Mouse (Mus musculus) CH12.LX (cell line): ENCODE results near the gene Chd4. TPM values are rescaled to one million over a fixed set of nuclear protein-coding genes. Genes with fewer than 3 reads are reported as not detected.
"Not testable (repeated sequence)": the region's sequence is repeated elsewhere in the genome, so short reads cannot be mapped to it uniquely, and the experiment has no call there.

Experiments
- DNase-seq: peaks from one replicate; pipeline ENCODE4 v3.0.0-alpha.2; 2013; ENCODE audit errors: extremely low read depth
- H3K27ac ChIP-seq: 2 replicates; pipeline ENCODE4 v1.5.1; 2012; ENCODE audit warnings: low read depth, mild to moderate bottlenecking, control low read depth, moderate library complexity; ENCODE audit not compliant: insufficient read depth
- H3K27me3 ChIP-seq: replicated peaks from 2 replicates; pipeline ENCODE3; 2012; ENCODE audit warnings: inconsistent platforms
- H3K36me3 ChIP-seq, 2 experiments: replicated peaks in 1 of 2; 2 replicates each; pipeline versions ENCODE3 to v1.6.1; 2012; ENCODE audit warnings: inconsistent platforms in 1 of 2, low read length in 1 of 2, mild to moderate bottlenecking in 1 of 2, mixed read lengths in 1 of 2, moderate library complexity in 1 of 2; ENCODE audit not compliant: control insufficient read depth in 1 of 2, insufficient read depth in 1 of 2
- H3K4me1 ChIP-seq, 2 experiments: 2 replicates each; pipeline ENCODE4 v1.6.1; 2012; ENCODE audit warnings: inconsistent platforms in 1 of 2, moderate library complexity in 1 of 2; ENCODE audit not compliant: insufficient read depth in 2 of 2, control insufficient read depth in 1 of 2
- H3K4me2 ChIP-seq: 2 replicates; pipeline ENCODE4 v1.6.1; 2012; ENCODE audit warnings: low read depth, mild to moderate bottlenecking, control low read depth; ENCODE audit not compliant: poor library complexity, insufficient read depth, severe bottlenecking
- H3K4me3 ChIP-seq, 3 experiments: fragments of 150-350 bp in 1 of 3; sonication (generic) in 1 of 3; replicated peaks in 1 of 3; 2 replicates each; pipeline versions ENCODE3 to v1.5.1; 2011 to 2012; ENCODE audit warnings: low read depth in 2 of 3, low read length in 2 of 3, mild to moderate bottlenecking in 2 of 3, moderate library complexity in 2 of 3, control low read depth in 1 of 3, improper control_type of control experiment in 1 of 3, inconsistent platforms in 1 of 3, mixed read lengths in 1 of 3; ENCODE audit not compliant: poor library complexity in 1 of 3
- H3K79me2 ChIP-seq: replicated peaks from 2 replicates; pipeline ENCODE4 v1.6.1; 2012; ENCODE audit warnings: mild to moderate bottlenecking, moderate library complexity; ENCODE audit not compliant: control insufficient read depth, poor library complexity, insufficient read depth, severe bottlenecking; ENCODE audit errors: extremely low read depth
- H3K9ac ChIP-seq: 2 replicates; pipeline ENCODE4 v1.6.1; 2012; ENCODE audit warnings: low read depth, mild to moderate bottlenecking, control low read depth, moderate library complexity; ENCODE audit not compliant: insufficient read depth
- H3K9me3 ChIP-seq: replicated peaks from 2 replicates; pipeline ENCODE3; 2012; ENCODE audit warnings: low read length, inconsistent platforms, mixed read lengths
- CHD1 ChIP-seq: IDR thresholded peaks from 2 replicates; pipeline ENCODE4 v1.6.1; 2012; ENCODE audit warnings: low read depth, low read length, improper control_type of control experiment, inconsistent platforms
- CHD2 ChIP-seq: IDR thresholded peaks from 2 replicates; pipeline ENCODE4 v1.6.1; 2011; ENCODE audit warnings: low read length, improper control_type of control experiment
- CTCF ChIP-seq, 2 experiments: IDR thresholded peaks in 1 of 2; conservative IDR thresholded peaks in 1 of 2; 2 replicates each; pipeline ENCODE4 v1.5.1; 2011 to 2012; ENCODE audit warnings: low read depth in 2 of 2, low read length in 2 of 2, improper control_type of control experiment in 1 of 2, inconsistent platforms in 1 of 2, mild to moderate bottlenecking in 1 of 2, moderate library complexity in 1 of 2
- ELF1 ChIP-seq: IDR thresholded peaks from 2 replicates; pipeline ENCODE4 v1.6.1; 2014; ENCODE audit warnings: low read depth, mild to moderate bottlenecking, inconsistent platforms, low read length, improper control_type of control experiment
- EP300 ChIP-seq: IDR thresholded peaks from 2 replicates; pipeline ENCODE4 v1.6.1; 2011; ENCODE audit warnings: low read length, improper control_type of control experiment
- ETS1 ChIP-seq: conservative IDR thresholded peaks from 2 replicates; pipeline ENCODE4 v1.6.1; 2012; ENCODE audit warnings: low read depth, mild to moderate bottlenecking, inconsistent platforms, low read length, improper control_type of control experiment, moderate library complexity
- HCFC1 ChIP-seq: IDR thresholded peaks from 2 replicates; pipeline ENCODE4 v1.6.1; 2012; ENCODE audit warnings: low read depth, mild to moderate bottlenecking, inconsistent platforms, low read length, improper control_type of control experiment
- JUN ChIP-seq: IDR thresholded peaks from 2 replicates; pipeline ENCODE4 v1.6.1; 2011; ENCODE audit warnings: low read depth, mild to moderate bottlenecking, low read length, improper control_type of control experiment, moderate library complexity; ENCODE audit not compliant: insufficient read depth
- JUND ChIP-seq: conservative IDR thresholded peaks from 2 replicates; pipeline ENCODE4 v1.6.1; 2011; ENCODE audit warnings: low read depth, low read length, improper control_type of control experiment
- MAFK ChIP-seq: IDR thresholded peaks from 2 replicates; pipeline ENCODE4 v1.6.1; 2011; ENCODE audit warnings: low read length, improper control_type of control experiment; ENCODE audit not compliant: insufficient replicate concordance
- MXI1 ChIP-seq: IDR thresholded peaks from 2 replicates; pipeline ENCODE4 v1.6.1; 2011; ENCODE audit warnings: mild to moderate bottlenecking, low read depth, low read length, improper control_type of control experiment
- NRF1 ChIP-seq: IDR thresholded peaks from 2 replicates; pipeline ENCODE4 v1.6.1; 2014; ENCODE audit warnings: low read depth, mild to moderate bottlenecking, inconsistent platforms, low read length, improper control_type of control experiment, moderate library complexity
- POLR2A ChIP-seq: IDR thresholded peaks from 2 replicates; pipeline ENCODE4 v1.6.1; 2011; ENCODE audit warnings: low read depth, mild to moderate bottlenecking, improper control_type of control experiment, low read length
- RAD21 ChIP-seq: IDR thresholded peaks from 2 replicates; pipeline ENCODE4 v1.6.1; 2011; ENCODE audit warnings: low read depth, mild to moderate bottlenecking, low read length, improper control_type of control experiment, moderate library complexity
- SIN3A ChIP-seq: IDR thresholded peaks from 2 replicates; pipeline ENCODE4 v1.6.1; 2012; ENCODE audit warnings: low read length, improper control_type of control experiment, inconsistent platforms
- SMC3 ChIP-seq: IDR thresholded peaks from 2 replicates; pipeline ENCODE4 v1.6.1; 2011; ENCODE audit warnings: low read depth, low read length, improper control_type of control experiment
- TBP ChIP-seq: conservative IDR thresholded peaks from 2 replicates; pipeline ENCODE4 v1.6.1; 2011; ENCODE audit warnings: low read depth, low read length, improper control_type of control experiment
- USF2 ChIP-seq: conservative IDR thresholded peaks from 2 replicates; pipeline ENCODE4 v1.6.1; 2011; ENCODE audit warnings: low read depth, low read length, improper control_type of control experiment
- ZC3H11A ChIP-seq: IDR thresholded peaks from 2 replicates; pipeline ENCODE4 v1.6.1; 2012; ENCODE audit warnings: low read depth, mild to moderate bottlenecking, inconsistent platforms, low read length, improper control_type of control experiment
- ZMIZ1 ChIP-seq: IDR thresholded peaks from 2 replicates; pipeline ENCODE4 v1.6.1; 2012; ENCODE audit warnings: low read depth, mild to moderate bottlenecking, inconsistent platforms, low read length, improper control_type of control experiment
- ZNF384 ChIP-seq: IDR thresholded peaks from 2 replicates; pipeline ENCODE4 v1.6.1; 2012; ENCODE audit warnings: low read depth, low read length, improper control_type of control experiment, inconsistent platforms
- dilution Hi-C: fragments of 300-500 bp; cut with MboI; formaldehyde crosslinking; loops from 2 replicates; pipeline ENCODE4 v1.14.3; 2020; ENCODE audit warnings: low sequenced_read_pairs; ENCODE audit not compliant: extremely low pct_unique_long_range_greater_than_20kb, extremely low pct_ligation_motif_present
- in situ Hi-C: fragments of 300-500 bp; cut with MboI; formaldehyde crosslinking; loops from 3 replicates; pipeline ENCODE4 v1.14.3; 2019; ENCODE audit warnings: low sequenced_read_pairs, low pct_ligation_motif_present, low pct_unique_long_range_greater_than_20kb, mixed read lengths
- polyA plus RNA-seq: library from polyadenylated mRNA; unstranded; fragments of >175 nt; gene quantifications from 2 replicates; pipeline ENCODE4 v1.2.1, GENCODE M21; 2012; ENCODE audit warnings: low read depth; ENCODE audit not compliant: insufficient read length
- total RNA-seq, 2 experiments: library from RNA; depleted of rRNA; stranded (reverse); fragments of 300-350 nt in 1 of 2; fragments of >200 nt in 1 of 2; gene quantifications; 2 replicates each; pipeline ENCODE4 v1.2.3; 2012 to 2014

Chd4 gene
- total and polyA plus RNA-seq, 3 experiments: 72.7 to 200 (median 165) TPM

- Histone ChIP-seq H3K36me3 (no peaks in the 10 kb centered on the region), H3K9me3 (no peaks in the 10 kb centered on the region), H3K27me3 (no peaks in the 10 kb centered on the region), H3K4me2 (no peak overlapping the region), H3K9ac (no peak overlapping the region), H3K4me1 (peaks cover 4 to 14% of the 10 kb centered on the region in 2 experiments; a peak in 3 of 4 replicates), H3K27ac (no peak overlapping the region), H3K79me2 (no peaks in the 10 kb centered on the region)
- no peak for DNase-seq
- TF ChIP-seq ZNF384 (no peak), CHD2 (no peak), JUND (no peak), USF2 (no peak), ETS1 (no peak), ZMIZ1 (no peak), RAD21 (no peak)
- TF ChIP-seq, all 38 proteins: peak for 0
- in situ Hi-C loops: no loop called here
- dilution Hi-C loops: no loop called here
- H3K4me3 ChIP-seq: no peak overlapping the region
Measured at GRCm38 (mm10) chr6:125063906-125064305, 31.9 kb upstream of the Chd4 start.

- H3K27ac ChIP-seq, H3K4me2 ChIP-seq, DNase-seq, H3K9ac ChIP-seq: not testable (repeated sequence)
- H3K4me1 ChIP-seq: peaks cover 4 to 19% of the 10 kb centered on the region in 2 experiments; a peak in 3 of 4 replicates
- peak in 1 of 2 experiments; percentile 6; a peak in 1 of 4 replicates for TF ChIP-seq CTCF (conservative IDR thresholded peaks at IDR 0.05 in 1 of 2, IDR thresholded peaks at IDR 0.05 in 1 of 2; ENCODE audit: low read depth in 2 of 2, low read length in 2 of 2)
- peak; percentile 51 for TF ChIP-seq ZNF384
- TF ChIP-seq, all 38 proteins: peak for 2; not testable (repeated sequence) for 36
- H3K4me3 ChIP-seq, in situ Hi-C loops, dilution Hi-C loops, H3K79me2 ChIP-seq, H3K27me3 ChIP-seq, H3K36me3 ChIP-seq, H3K9me3 ChIP-seq: not testable (repeated sequence)
Measured at GRCm38 (mm10) chr6:125065223-125065622, 30.6 kb upstream of the Chd4 start.

- TF ChIP-seq ETS1: no peak
- TF ChIP-seq MXI1: no peak
- no peak for TF ChIP-seq TBP
- no peak for TF ChIP-seq NRF1
- TF ChIP-seq HCFC1: no peak
- TF ChIP-seq SIN3A: no peak
- no peak for TF ChIP-seq POLR2A
- TF ChIP-seq ZC3H11A: no peak
- no peak for TF ChIP-seq CHD2
- no peak for TF ChIP-seq ZNF384
- TF ChIP-seq USF2: no peak
- TF ChIP-seq MAFK: no peak
- TF ChIP-seq CTCF (conservative IDR thresholded peaks at IDR 0.05 in 1 of 2, IDR thresholded peaks at IDR 0.05 in 1 of 2; ENCODE audit: low read depth in 2 of 2, low read length in 2 of 2): no peak
- TF ChIP-seq SMC3: no peak
- no peak for TF ChIP-seq JUND
- TF ChIP-seq ELF1: no peak
- no peak for TF ChIP-seq CHD1
- TF ChIP-seq JUN: no peak
- no peak for TF ChIP-seq EP300
- Histone ChIP-seq H3K79me2 (no peaks in the 10 kb centered on the region), H3K9me3 (no peaks in the 10 kb centered on the region), H3K36me3 (no peaks in the 10 kb centered on the region), H3K27me3 (no peaks in the 10 kb centered on the region), H3K27ac (no peak within 1 kb of the TSS), H3K4me2 (peak within 1 kb of the TSS; percentile 31; the same call in 1 of the 2 replicates), H3K9ac (no peak within 1 kb of the TSS), H3K4me3 (peak within 1 kb of the TSS in 2 of 3 experiments; percentile 25 to 29), H3K4me1 (peaks cover 8 to 24% of the 10 kb centered on the region in 2 experiments)
- in situ Hi-C loops: no loop called here
- dilution Hi-C loops: no loop called here
- no peak for DNase-seq
Measured at GRCm38 (mm10) chr6:125067571-125067995, 28.2 kb upstream of the Chd4 start, which contains the start of gene Lpar5. Lpar5 (plus strand) TSS chr6:125067920.
